Mouse (Mus musculus): Measurements from ENCODE around the gene Ocel1.

Gene Ocel1

DNA sequence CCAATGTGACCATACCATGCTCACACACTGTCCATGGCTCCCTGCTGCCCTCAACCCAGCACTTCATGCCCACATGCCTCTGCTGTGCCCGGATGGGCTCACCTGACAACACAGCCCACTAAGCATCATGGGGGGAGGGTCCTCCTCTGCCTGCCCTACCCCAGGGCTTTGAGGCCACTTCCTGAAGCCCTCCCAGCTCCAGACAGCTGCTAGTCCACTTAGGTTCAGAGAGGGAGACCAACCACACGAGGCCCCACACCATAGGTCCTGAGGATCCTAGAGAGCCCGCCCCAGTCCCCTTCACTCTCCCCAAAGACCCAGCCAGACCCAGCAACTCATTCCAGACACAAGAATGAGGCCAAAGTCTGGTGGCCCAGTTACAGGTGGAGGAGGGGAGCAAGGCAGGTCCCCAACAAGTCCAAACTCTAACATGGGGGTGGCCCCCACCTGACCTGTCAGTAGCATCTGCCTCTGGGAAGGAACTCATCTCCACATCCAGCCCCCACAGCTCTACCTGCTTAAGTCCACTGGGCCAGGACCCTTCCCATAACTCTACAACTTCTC lies 8.5 kb downstream of the Ocel1 start:
- no peak for DNase-seq (ENCODE audit: low spot score)

DNA sequence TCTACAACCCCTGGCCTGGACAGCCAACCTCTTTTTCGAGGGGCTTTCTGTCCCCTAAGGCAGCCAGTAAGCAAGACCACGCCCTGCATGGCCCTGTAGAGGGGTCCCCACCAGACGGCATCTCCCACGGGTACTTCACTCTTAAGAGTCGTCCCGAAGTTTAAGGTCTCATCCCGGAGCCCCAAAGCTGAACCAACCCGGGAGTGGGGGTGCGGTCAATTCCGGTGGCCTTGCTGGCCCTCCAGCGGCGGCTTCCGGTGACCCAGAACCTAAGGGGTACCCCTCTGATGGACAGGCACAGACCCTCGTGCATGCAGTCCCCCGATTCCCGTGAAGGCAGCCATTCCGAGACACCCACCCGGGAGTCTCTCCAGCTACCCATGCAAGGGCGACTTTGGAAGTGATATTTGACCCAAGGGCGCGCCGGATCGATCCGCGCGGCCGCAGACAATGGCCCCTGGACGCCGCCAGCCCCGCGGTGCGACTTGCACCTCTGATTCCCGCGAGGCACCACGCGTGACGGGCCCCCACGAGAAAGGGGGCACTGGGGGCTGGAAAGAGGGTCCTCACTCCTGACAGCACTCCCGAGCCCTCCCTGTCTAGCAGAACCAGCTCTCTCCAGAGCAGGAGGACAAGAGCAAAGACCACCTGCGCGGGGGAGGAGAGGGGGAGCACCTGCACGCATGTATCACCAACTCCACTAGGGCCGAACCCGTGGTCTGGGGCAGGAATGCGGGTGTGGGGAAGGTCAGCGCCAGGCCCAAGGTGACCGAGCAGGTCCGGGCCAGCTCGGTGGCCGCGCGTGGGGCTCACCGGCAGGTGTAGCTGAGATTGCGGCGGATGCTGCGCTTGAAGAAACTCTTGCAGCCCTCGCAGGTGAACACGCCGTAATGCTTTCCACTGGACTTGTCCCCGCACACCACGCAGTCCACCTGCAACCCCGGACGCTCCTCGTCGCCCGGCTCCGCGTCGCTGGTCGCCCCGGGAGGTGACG lies 9.4 kb downstream of the Ocel1 start:
- peak; percentile 31 for DNase-seq (ENCODE audit: low spot score)

DNA sequence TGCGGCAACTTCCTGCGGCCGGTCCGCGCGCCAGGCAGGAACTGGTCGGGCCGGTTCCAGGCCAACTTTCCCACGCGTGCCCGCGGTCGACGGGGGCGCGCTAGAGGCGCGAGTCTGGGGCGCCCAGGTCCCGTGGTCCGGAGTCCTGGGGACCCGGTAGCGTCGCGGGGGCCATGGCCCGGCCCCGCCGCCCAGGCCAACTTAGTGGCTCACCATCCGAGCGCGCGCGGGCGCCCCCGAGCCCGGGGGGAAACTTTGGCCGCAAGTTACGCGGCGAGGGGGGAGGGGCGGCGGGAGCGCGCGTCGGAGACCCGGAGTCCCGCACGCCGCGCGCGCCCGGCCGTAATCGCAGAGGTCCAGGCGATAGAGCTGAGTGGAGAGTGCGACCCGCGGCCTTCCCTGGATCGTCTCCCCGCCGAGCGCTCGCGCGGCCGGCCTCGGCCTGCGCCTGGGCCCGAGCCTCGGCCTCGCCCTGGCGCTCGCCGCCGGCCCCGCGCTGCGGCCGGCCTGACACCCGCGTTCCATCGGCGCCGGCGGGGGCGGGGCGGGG lies 10.4 kb downstream of the Ocel1 start, which contains the start of gene Nr2f6:
TSS of gene Nr2f6 (minus strand) at position 540 of the 550 bp plus-strand sequence.
- peak; percentile 81 for DNase-seq (ENCODE audit: low spot score)

DNA sequence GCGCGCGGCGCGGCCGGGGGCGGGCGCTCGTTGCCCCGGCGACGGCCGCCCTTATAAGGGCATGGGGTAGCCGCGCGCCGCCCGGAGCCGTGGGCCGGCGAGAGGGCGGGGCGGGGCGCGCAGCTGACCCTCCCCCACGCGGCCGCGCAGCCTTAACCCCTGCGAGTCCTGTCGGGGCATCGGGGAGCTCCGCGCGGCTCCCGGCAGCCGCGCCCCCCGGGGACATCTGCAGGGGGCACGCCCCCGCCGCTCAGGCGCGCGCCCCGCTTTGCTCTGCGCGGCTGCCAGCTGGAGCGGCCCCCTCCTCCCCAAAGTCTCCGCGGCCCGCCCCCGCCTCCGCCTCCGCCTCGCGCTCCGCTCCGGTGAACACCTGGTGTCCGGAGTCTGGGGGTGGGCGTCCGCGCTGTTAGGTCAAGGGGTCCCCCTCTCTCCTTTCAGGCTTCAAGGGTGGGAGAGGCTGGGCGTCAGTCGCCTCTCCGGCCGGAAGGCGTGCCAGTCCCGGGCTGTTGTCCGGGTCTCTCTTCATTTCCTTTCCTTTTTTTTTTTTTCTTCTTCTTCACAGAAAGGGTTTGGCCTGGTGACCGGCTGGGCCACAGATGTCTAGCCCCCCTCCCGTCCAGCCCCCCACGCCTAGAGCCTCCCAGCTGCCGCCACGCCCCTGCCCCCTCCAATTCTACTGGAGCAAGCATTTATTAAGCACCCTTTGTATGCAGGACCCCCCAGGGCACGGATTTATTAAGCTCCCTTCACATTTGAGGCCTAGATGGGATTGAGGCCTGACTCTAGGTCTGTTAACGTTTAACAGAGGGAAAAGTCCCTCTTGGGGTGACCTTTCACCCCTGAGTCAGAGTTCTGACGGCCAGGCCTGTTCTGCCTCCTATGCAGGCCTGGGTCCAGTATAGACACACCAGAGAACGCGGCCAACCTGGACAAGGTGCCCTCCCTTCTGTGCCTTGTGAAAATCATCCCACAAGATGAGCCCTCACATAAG lies 11.2 kb downstream of the Ocel1 start:
- DNase-seq (ENCODE audit: low spot score) = peak; percentile 89

DNA sequence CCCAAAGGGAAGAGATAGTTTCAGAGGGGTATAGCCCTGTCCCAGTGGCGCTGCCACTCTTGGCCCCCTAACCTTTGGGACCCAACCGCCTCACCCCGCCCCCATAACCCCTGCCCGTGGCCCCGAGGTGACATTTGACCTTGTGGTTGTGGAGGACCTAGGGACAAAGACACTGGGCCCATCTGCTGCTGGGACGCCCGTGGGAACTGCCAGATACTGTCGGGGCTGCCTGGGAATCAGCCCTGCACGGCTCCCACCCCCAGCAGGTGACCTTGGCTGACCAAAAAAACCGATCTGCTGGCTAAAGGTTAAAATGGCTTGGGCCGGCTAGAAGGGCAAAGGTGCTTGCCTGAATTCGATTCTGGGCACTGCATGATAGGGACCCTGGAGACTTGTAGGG lies 12.3 kb downstream of the Ocel1 start:
- DNase-seq (ENCODE audit: low spot score) = no peak

DNA sequence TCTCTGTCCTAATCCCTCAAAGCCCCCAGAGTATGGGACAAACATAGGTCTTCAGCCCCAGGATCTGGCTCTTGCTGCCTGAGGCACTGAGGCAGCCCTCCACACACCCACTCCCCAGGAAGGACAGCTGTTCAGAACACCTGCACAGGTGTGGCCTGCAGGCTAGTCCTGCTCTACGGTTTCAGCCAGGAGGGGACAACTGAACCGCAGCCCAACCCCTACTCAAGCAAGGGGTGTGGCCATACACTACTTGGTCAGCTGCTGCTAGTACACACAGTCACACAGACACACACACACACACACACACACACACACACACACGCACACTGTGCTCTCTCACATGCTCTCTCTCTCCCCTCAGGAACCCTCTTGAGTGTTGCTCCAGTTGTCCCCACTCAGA lies 12.8 kb downstream of the Ocel1 start:
- peak; percentile 55 for DNase-seq (ENCODE audit: low spot score)

DNA sequence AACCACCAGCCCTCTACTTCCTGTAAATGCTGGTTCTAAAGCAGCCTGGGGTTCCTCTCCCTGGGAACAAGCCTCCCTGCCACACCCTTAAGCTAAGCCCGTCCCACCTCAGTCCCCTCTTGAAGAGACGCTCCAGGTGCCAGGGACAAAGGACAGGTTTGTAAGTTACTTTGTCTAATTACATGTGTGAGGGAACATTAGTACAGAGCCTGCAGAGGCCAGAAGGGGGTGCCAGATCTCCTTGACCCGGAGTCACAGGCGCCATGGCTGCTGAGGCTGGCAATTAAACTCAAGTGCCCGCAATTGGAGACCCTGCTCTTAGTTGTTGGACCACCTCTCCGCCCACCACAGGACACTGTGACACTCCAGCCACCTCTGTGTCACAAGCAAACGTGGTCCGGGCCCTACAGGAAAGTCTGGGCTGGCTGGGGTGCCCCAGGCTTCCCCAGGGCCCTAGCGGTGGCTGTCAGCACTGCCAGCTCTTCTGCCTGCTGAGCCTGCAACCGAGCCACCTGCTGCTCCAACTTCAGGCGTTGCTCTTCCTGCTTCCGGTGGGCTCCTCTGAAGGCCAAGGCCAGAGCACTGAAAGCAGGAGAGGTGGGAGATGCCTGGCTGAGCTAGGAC lies 14.2 kb downstream of the Ocel1 start:
- DNase-seq (ENCODE audit: low spot score) = no peak

DNA sequence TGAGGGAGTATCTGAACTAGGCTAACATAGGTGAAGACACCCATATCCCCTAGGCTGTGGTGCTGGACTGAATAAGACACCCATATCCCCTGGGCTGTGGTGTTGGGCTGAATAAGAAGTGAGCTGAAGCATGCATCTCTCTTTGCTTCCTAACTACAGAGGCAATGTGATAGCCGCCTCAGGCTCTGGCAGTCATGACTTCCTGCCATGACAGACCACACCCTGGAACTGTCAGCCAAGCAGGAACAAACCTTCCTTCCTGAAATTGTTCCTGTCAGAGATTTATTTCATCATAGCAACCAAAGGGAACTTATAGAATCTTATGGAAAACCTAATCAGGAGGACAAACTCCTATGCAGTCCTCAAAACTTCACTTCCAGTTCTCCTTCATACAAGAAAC lies 17.2 kb downstream of the Ocel1 start:
- DNase-seq (ENCODE audit: low spot score) = peak; percentile 51

DNA sequence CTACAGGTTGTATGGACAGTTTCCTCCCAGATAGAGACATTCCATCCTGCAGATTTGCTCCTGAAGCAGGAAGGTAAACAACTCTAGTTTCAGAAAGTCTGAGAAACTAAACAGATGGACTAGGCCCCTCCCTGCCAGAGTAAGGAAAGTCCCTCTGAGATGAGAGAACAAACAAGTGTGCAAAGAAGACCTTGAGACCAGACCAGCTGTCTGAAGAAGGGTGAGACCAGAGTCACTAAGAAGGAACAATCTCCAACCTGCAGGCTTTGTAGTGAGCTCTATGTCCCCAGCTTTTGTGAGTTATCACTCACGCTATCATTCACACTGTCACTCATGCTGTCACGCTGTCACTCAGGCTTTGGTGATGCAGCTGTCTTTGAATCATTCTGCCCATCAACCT lies 20.6 kb downstream of the Ocel1 start:
- DNase-seq (ENCODE audit: low spot score) = no peak

DNA sequence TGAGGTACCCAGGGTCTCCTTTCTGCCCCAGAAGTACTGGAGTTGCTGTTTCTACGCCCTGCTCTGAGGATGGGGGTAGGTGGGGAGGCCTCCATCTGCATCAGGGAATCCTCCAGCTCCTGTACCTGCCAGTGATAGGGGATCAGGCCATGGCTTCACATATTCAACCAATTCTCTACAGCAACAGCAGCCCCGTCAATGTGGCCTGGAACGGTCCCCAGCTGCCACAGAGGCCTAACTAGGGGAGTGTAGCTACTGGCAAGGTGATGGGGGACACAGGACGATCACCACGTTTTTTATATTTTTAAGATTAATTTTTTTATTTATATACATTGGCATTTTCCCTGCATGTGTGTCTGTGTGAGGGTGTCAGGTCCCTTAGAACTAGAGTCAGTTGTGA lies 21.3 kb downstream of the Ocel1 start:
- DNase-seq (ENCODE audit: low spot score) = no peak

DNA sequence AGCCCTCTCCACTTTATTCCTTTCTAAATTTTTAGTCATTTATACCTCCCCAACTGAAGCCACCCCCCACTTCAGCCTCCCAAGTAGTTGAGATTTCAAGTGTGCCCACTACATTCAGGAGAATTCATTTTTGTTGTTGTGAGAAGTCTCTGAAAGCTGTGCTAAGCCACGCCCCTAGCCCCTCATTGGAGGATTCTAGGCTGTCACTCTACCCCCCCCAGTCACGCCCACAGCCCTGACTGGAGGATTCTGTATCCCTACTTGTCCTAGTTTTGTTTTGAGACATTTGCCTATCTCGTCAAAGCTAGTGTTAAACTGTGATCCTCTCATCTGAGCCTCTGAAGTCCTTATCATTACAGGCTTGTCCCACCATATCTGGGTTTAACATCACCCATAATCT lies 21.8 kb downstream of the Ocel1 start:
- DNase-seq (ENCODE audit: low spot score) = peak; percentile 50

DNA sequence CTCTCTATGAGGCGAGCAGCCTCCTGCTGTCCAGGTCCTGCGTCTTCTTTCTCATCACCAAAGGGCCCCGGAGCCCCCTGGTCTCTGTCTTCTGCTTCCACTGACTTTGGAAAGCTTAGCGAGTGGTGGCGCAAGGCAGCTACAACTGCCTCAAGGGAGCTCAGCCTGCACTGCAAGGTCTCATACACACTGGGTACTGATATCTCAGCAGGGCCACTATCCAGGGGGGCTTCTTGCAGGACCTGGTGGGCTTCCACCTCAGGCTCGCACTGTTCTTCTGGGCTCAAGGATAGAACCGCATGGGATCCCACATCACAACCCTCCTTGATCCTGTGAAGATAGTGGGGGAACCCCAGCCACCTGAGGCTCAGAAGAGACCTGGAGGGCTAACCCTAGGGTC lies 23.4 kb downstream of the Ocel1 start:
- DNase-seq (ENCODE audit: low spot score) = no peak

DNA sequence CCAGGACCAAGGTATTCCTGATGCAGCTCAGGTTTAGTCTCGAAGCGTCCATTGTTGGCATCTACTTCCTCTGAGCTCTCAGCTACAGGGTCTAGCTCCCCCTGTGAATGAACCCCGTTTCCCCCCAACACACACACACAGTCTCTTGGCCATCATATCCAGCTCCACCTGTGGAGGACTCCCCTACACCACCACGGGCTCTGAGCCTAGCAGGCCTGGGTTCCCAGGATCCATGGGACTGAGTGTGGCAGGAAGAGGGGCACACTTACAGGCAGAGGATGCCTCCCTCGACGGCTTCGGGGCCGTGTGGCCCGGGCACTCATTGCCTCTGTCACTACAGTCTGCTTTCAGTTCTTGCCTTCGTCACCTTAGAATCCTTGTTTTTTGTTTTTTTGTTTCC lies 24.0 kb downstream of the Ocel1 start:
- no peak for DNase-seq (ENCODE audit: low spot score)

DNA sequence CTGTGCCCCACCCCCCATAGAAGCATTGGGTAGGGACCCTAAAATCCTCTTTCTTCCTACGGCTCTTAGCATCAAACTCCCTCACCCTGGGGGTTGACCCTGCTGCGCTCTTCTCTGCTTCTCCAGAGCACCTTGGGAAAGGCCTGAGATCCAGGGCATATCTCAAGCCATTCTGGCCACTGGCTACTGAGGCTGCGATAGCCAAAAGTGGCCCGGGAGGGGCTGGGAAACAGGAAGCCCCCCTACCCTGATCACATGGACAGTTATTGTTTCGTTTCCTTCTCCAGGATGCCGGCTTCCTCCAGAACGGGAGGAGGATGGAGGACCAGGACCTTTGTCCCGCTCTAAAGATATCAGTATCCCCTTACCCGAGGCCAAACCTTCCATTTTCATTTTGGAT lies 24.5 kb downstream of the Ocel1 start, which contains the start of gene Ushbp1:
TSS of gene Ushbp1 (minus strand) at position 174 of the 400 bp plus-strand sequence.
- peak; percentile 70 for DNase-seq (ENCODE audit: low spot score)

DNA sequence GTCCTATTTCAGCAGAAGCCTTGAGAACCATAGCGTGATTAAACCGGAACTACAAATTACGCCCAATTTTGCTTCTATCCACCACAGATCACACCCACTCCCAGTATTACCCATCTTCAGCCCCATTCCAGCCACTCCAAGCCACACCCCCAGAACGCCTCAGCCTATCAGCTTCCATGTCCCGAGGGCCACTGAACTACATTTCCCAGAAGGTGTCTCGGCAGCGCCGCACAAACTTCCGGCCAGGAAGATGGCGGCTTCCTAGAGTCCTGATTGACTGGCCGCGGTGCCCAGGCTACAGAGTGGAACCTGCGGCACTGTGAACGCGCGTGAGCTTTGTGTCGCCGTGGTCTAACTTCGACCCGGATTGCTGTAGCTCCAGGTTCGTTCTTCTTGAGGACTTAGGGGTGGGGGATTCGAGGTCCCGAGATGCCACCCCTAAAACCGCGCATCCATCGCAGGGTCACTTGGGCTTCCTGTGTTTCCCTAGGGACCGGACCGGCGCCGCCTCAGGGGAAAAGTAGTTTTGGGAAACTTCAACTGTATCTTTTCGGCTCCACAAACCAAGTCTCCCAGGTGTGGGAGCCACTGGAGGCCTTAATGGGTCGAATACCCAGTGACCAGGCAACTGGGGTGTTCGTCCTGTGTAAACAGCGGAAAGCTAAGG lies 25.7 kb downstream of the Ocel1 start, which contains the start of gene Babam1:
TSS of gene Babam1 (plus strand) at position 223 of the 667 bp plus-strand sequence.
- peak; percentile 97 for DNase-seq (ENCODE audit: low spot score)

DNA sequence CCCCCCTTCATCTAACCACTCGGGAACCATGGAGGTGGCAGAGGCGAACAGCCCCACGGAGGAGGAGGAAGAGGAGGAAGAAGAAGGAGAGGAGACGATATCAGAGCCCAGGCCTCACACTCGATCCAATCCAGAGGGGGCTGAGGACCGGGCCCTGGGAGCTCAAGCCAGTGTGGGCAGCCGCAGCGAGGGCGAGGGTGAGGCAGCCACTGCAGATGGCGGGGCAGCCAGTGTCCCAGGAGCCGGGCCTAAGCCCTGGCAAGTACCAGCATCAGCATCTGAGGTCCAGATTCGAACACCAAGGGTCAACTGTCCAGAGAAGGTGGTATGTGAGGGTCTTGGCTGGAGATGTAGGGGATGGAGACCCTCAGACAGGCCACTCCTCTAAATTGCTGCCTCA lies 26.6 kb downstream of the Ocel1 start:
- no peak for DNase-seq (ENCODE audit: low spot score)

DNA sequence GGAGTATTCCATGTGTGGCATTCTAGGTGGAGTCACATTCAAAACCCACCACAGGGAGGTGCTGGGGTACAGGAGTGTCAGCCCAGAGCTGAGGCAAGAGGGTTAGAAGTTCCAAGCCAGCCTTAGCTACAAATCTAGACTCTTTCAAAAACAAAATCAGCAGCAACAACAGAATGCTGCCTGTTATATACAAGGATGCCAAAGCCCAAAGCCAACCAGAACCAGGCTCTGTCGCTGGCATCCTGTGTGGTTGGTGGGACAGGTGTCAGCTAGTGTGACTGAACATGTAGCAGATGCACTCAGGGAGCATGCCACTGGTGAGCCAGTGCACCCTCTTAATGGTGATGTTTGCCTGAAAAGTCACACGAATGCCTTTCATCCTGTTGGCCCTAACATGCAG lies 29.7 kb downstream of the Ocel1 start:
- DNase-seq (ENCODE audit: low spot score) = no peak

DNA sequence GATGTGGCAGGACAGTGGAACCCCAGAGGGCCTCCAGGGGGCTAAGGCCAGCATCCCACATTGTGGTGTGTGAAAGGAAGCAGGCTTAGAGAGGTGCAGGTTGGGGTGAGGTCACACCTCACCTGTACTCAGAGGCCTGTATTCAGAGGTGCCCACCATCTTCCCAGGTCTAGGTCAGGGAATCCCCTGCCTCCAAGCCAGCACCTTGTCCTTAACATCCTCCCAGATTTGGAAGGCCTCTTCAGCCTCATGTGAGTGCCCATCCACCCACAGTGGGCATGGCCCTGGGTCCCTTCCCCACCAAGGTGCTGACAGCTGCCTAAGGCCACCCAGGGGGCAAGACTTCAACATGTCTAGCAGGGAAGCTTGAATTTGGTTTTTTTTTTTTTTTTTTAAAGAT lies 30.4 kb downstream of the Ocel1 start:
- no peak for DNase-seq (ENCODE audit: low spot score)

DNA sequence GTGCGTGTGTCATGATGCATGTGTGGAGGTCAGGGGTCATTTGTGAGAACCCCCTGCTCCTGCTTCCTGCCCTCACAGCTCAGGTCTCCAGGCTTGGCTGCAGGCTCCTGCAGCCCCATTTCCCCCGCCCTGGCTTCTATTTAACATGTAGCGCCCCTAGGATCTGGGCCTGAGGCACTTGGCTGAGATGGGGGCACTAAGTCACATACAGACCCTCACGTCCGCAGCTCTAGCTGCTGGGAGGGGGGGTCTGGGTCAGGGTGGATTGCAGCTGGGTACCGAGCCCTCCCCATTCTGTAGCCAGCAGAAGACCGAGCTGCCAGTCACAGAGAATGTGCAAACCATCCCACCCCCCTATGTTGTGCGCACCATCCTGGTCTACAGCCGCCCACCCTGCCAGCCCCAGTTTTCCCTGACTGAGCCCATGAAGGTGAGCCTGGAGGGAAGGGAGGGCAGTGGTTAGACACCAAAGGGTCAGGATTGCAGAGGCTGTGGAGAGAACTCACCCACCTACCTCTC lies 31.4 kb downstream of the Ocel1 start:
- no peak for DNase-seq (ENCODE audit: low spot score)

DNA sequence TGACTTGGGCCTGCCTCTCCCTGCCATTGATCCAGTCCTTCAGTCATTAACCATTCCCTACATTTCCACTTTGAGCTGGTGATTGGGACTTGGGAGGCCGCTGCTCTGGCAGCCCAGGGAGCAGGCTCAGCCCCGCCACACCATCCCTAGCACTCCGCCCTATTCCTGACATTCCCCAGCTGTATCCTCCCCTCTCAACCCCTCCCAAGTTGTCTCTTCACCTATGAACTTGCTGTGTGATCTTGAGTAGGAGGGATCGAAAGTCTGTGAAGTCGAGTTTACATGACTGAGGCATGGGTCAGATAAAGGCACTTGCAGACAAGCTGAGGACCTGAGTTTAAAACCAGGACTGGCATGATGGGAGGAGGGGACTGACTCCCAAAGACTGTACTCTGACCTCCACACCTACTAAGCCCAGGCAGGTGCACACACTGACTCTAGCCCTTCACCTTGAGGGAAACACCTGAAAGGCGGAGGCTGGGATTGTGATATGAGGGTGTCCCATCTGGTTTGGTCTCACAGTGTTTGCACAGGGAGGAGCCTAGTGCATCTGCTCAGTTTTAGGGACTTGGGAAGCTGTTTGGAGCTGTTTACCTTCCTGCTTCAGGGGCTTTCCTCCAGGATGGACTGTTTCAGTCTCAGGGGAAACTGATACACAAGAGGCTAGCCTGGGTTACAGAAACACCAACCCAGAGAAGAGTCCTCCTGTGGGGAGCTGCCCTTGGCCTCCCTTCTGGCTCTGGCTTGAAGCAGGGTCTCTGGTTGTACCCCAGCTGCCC lies 32.2 kb downstream of the Ocel1 start:
- no peak for DNase-seq (ENCODE audit: low spot score)

Measured in lung, postnatal 25 days (tissue).